Mouse (Mus musculus): ENCODE measurements around the gene Sirt2.

The Sirt2 gene

DNA sequence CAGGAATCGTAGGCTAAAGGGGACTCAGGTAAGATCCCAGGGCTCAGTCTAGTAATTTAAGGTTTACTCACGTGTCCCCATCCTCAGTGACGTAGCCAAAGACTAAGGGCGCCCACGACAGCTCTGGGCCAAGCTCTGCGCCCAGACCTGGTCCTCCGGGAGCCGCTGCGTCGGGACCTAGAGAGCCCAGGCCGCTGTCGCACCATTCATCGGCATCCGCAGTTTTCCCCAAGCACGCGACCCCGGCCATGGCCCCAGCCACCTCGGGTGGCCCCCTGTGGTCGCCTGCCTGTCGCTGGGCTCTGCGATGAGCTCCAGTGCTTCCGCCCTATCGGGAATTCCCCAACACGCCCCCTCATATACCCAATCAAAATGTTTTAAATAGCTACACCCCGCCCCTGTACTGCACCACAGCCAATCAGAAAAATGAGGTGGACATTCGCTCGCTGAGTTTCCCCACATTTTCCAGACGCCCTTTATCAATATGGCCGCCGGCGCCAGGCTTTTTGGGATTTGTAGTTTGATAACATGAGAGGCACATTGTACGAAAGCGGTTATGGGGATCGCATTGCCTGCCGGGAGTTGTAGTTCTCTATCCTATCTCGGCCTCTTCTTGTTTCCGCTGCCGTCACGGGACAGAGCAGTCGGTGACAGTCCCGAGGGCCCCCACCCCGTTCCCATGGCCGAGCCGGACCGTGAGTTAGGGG is at the start of gene Sirt2:
Gene Sirt2, plus strand, starts transcription at position 563 of the 707 bp plus-strand sequence.
- peak; percentile 95 to 98 for DNase-seq

DNA sequence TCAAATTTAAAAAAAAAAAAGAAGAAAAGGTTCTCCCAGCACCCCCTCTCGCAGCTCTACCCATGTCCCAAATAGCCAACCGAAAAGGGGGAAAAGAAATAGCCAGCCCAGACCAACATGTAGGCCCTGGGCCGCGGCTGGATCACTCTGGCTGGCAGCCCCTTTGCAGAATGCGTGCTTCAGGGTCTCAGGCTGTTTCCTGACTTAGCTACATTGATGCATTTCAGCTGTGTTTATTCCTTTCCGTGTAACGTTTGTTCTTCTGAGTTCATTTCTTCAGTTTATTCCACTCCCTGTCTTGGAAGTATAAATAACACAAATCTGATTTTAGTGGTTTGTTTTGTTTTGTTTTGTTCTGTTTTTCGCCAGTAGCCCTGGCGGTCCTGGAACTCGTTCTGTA is 48.8 kb upstream of the Sirt2 start:
- no peak for DNase-seq

DNA sequence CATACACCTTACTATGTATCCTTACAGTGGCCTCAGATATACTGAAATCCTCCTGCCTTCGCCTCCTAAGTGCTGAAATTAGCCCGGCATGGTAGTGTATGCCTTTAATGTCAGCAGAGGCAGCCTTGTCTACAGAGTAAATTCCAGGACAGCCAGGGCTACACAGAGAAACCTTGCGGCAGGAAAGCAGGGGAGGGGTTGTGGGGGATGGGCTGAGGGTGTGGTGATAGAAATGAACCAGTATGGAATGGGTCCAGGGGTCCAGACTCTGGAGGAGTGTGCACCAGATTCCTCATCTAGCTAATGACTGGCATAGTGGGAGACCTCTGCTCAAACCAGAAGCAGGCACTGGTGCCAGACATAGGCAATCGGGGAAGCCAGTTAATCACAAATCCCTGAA is 47.4 kb upstream of the Sirt2 start:
- no peak for DNase-seq

DNA sequence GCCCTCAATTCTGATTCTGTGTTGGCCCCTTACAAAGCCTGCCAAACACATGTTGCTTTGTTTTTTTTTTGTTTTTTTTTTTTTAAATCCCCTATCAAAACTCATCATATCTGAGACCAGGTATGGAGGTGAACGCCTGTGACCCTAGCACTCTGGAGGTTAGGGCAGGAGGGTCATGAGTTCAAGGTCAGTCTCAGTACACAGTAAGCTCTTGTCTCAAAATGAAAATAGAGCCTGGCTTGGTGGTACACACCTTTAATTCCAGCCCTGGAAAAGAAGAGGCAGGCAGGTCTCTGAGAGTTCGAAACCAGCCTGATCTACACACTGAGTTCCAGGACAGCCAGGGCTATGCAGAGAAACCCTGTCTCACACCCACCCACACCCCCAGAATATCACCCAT is 46.9 kb upstream of the Sirt2 start:
- no peak for DNase-seq

DNA sequence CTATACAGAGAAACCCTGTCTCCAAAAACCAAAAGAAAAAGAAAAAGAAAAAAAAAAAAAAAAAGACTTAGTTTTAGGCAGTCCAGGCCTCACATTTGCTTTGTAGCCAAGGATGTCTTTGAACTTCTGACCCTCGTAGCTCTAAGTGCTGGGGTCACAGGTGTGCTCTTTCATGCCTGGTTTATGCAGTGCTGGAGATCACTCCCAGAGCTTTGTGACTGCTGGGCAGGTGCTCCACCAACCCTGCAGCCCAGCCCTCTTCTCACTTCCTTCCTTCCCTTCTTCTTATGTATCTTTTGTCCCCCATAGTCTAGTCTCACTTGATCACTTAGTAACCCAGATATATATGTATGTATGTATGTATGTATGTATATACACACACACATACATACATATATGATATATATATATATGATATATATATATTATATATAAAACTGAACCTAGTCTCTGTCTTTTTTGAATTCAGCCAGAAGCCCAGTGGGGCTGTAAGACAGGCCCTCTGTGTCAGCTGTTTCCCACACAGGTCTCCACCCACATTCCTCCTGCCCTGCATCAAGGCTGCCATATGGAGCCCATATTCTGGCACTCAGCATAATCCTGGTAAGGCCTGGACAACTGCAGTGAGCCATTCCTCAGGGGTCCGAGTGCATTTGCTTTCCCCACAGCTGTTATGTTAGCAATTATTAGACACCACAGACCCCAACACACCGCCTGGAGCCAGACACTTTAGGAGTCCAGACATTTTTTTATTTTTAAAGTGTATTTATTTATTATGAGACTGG is 45.6 kb upstream of the Sirt2 start:
- no peak for DNase-seq

DNA sequence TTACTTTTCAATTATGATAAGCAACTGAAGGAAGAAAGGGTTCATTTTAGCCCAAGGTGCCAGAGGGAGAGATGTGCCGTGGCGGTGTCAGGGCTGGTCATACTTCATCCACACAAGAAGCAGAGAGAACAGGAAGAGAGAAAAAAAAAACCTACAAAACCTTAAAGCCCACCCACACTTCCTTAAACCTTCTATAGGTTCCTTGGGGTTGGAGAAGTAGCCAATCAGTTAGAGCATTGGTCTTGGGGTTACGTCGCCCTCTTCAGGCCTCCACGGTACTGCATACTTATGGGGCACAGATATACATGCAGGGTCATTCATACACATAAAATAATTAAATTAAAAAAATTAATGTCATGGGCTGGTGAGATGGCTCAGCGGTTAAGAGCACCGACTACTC is 44.5 kb upstream of the Sirt2 start:
- no peak for DNase-seq

DNA sequence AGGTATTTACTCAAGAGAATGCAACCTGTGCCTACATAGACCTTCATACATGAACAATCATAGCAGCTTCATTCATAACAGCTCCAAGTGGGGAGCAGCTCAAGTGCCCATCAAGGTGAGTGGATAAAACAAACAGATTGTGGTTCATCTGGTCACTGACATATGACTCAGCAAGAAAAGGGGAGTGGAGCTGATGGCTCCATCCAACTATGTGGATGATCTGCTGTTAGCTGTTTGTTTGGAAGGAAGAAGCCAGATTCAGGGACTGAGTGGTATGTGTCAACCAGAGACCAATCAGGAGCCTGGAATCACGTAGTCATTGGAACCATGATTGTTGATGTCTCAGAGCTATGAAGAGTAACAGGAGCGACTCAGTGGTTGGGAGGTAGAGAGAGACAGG is 41.9 kb upstream of the Sirt2 start:
- no peak for DNase-seq

DNA sequence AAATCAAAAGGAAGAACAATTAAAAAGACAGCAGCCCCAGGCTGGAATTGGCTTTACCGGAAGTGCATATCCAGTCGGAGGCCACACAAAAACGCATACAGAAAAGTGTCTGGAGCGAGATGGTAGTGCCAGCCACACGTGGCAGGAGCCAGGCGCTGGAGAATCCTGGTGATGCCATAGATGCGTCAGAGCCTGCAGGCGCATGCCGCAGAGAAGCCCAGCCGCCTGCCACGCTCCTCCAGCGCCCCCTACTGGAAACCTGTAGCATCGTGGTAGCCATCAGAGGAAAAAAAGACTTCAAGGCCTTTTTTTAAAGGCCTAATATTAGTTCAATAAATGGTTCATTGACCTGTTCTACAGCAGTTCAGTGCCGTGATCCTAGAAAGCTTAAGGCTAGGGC is 39.9 kb upstream of the Sirt2 start:
- DNase-seq, result peak; percentile 82 to 83

DNA sequence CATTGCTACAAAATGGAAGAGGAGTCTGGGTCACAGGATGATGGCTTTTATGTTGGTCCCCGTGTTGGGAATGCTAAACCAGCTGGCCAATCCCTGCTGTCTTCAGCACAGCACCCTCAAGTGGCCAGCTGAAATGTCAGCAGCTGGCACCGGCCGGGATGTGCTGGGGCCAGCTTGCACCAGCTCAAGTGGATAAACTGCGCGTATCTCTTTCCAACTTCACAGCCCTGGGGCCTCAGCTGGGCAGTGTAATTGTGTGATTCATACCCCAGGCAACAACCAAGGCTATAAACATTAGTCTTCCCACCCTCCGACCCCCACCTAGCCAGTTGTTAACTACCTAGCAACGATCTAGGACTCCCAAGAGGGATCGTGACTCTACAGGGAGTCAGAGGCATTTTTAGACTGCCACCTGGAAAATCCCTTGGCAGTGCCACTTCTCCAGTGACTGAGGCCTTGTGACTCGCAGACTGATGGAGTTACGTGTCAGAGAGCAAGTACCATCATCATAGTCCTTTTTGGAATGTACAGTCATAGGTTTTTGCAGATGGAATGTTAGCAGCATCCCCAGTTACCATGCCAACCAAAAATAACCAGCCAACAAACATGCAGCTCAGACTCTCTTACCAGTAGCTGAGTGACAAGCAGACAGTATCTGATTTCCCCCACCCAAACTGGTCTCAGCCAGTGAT is 38.7 kb upstream of the Sirt2 start:
- no peak for DNase-seq

DNA sequence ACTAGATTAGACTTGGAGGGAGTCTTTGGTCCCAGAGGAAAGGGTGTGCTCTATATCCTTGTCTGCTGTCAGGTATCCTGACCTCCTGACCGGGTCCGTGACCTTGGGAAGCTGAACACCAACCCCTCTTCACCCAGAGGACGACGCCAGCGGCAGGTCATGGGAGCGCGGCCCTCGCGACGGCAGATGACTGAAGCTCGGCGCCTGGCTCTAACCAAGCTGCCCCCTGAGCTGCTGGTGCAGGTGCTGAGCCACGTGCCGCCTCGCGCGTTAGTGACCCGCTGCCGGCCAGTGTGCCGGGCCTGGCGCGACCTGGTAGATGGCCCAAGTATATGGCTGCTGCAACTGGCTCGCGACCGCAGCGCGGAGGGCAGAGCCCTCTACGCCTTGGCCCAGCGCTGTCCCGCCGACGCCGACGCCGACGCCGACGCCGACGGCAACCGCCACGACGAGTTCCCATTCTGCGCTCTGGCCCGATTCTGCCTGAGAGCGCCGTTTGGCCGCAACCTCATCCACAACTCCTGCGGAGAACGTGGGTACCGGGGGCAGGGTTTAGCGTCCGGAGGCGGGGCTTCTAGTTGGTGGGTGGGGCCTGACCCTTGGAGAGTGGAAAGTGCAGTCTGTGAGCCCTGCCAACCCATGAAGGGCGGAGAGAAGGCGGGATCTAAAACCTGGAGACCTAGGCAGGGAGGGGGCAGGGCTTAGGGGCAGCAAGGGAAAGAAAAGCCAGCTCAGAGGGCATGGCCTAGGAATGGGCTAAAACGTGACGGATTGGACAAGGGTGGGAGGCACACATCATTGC is 34.0 kb upstream of the Sirt2 start:
- DNase-seq, result peak; percentile 29 to 49

DNA sequence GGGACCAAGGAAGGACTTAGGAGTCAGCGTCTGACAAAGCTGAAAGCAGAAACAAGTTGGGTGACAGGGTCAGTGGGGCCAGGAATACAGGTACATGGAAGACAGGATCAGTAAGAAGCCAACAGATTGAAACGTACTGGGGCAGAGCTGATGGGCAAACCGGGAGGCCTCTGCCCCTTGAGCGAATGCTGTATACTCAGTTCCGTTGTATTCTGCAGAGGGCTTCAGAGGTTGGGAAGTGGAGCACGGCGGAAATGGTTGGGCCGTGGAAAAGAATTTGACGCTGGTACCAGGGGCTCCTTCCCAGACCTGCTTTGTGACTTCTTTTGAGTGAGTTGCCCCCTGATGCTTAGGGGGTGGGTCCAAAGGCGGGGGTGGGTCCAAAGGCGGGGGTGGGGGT is 33.3 kb upstream of the Sirt2 start:
- DNase-seq, result no peak

DNA sequence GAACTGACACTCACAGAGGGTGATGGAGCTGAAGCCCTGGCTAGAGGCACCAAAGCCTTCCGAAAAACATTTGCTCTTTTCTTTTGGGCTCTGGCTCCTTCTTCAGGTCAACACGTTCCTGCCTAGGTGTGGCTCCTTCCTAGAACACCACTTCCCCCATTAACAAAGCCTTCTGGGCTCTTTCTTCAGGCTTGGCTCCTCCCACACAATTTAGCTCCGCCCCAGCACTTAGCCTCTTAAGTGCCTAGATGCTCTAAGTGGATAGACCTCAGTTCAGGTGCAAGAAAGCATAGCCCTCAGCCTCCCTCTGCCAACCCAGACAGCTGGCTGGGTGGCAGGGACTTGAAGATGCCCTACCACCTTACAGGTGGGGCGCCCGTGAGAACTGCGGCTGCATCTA is 30.8 kb upstream of the Sirt2 start:
- no peak for DNase-seq

DNA sequence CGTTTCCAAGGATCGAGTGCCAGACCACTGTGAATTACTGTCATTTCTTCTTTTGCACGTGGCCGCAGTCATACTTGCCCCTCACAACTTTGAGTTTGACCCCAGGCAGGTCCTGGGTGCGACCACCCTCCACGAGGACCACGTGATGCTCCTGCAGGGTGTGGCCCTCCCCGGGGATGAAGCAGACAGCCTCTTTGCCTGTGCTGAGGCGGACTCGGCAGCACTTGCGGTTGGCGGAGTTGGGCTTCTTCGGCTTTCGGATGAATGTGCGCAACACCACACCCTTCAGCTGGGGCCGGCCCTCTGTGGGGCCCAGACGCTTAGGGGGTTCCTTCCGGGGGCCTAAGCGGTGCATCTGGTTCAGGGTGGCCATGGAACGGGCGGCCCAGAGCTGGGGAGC is 26.7 kb upstream of the Sirt2 start:
- DNase-seq, result no peak

DNA sequence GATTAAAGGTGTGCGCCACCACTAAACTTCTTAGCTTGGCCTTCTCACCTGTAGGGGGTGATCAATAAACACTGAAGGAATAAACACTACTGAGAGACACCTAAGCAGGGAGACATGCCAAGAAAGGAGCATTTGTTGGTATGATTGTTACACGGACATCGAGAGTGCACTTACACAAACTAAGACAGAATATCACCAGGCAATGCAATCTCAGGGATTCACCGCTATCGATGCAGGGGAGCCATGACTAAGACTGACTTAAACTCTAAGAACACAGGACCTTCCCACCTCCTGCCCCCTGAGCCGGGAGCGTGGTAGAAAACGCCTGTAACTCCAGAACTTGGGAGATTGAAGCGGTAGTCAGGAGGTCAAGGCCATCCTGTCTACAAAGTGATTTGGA is 25.6 kb upstream of the Sirt2 start:
- no peak for DNase-seq

DNA sequence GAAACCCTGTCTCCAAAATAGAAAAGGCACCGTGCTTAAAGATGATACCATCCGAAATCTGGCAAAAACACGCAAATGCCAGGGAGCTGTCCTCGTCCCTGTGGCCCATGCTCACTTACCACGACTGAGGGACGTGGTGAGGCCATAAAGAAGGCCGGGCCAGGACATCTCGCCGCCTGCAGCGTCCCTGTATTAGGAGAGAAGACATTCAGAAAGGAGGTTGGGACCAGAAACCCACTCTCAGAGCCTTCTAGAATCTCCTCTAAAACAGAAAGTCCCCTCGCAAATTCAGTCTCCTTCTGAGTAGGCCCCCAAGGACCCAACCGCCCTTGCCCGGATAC is 25.2 kb upstream of the Sirt2 start:
- DNase-seq, result no peak

DNA sequence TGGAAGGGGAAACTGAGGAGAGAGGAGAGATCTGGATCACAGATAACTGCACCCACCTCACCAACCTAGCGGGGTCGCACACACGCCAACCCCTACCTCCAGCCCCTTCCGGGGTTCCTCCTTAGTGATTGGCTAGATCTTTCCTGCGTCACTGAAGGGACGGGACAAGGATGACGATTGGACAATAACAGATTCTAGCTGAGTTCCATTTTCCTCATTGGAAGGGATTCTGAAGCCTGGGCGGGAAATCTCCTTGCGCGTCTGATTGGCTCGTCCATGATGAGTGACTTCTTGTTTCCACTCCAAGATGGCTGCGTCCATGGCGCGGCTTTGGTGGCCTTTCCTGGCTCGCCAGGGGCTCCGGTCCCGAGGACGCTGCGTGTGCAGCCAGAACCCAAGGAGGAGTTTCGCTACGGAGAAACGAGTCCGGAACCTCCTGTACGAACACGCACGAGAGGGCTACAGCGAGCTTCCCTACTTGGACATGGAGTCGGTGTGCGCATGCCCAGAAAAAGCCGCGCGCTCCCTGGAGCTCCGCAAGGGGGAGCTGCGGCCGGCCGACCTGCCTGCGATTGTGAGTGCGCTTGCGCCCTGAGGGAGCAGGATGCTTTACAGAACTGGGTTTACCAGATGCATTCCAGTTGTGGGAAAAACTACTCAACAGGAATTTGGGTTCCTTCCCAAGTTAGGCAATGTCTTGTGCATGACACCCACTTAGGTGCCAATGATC is 24.7 kb upstream of the Sirt2 start, which contains the start of the genes Mrps12 and Sars2:
Gene Mrps12, minus strand, starts transcription at position 112 of the 730 bp plus-strand sequence.
Gene Sars2, plus strand, starts transcription at position 284 of the 730 bp plus-strand sequence.
- DNase-seq, result peak; percentile 93 to 96

DNA sequence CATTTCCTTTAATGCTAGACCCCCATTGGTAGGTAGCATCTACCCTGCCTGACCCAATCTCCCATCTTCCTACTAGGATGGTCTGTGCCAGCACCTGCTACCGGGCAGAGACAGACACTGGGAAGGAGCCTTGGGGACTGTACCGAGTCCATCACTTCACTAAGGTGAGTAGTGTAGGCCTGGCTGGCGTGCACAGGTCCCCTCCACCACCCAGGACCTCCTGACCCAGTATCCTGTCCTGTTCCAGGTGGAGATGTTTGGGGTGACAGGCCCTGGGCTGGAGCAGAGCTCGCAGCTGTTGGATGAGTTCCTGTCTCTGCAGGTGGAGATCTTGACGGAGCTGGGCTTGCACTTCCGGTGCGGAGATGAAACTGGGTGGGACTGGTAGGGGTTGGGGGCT is 16.6 kb upstream of the Sirt2 start:
- no peak for DNase-seq

DNA sequence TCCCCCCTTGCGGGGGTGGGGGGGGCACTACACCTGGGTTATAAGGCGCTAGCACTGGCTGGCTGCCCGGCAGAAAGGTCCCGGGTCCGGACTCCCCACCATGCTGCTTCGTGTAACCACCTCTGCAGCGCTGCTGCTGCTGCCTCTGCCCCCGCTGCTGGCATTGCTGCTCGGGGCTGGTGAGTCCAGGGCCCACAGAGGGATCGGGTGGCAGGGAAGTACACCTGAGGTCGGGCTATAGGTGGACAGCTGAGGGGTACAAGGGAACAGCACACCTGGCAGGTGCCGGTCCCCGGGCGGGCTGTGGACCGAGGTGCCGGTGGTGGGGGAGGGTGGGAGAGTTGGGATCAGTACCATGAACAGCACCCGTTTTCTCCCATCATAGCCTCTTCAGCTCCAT is 10.5 kb upstream of the Sirt2 start, which contains the start of gene Ccer2:
Gene Ccer2, plus strand, starts transcription at position 96 of the 400 bp plus-strand sequence.
- DNase-seq, result no peak

DNA sequence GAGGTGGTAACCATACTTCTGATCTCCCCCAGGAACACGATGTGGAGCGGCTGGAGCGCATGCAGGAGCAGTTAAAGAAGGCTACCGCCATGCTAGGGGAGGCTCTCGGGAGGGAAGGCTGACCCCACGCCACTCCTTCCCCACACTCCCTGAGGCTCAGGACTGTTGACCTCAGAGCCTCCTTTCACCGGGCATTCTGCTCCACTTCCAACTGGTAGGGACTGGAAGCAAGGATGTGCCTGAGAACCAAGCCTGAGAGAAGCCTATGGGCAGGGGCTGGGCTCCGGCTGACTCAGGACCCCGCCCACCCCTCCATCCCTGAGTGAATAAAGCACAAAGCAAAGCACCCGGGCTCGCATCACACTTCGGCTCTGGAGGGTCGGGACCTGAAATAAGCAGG is 7.9 kb upstream of the Sirt2 start:
- DNase-seq, result no peak

DNA sequence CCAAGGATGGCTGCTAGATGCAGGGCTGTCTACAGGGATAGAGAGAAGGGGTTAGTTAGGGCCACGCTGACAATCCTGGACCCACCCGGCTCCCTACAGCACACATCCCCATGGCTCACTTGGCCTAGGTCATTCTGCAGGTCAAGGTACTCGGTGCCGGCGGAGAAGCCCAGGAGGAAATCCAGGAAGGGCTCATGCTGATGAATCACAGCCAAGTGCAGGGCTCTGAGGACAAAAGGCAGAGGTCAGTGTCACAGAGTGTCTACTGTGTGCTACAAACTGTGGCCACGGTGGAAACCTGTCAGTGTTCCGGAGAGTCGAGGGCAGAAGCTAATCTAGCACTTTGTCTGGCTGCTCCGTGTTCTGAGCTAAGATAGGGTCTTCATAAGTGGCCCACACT is 4.6 kb upstream of the Sirt2 start:
- no peak for DNase-seq

DNA sequence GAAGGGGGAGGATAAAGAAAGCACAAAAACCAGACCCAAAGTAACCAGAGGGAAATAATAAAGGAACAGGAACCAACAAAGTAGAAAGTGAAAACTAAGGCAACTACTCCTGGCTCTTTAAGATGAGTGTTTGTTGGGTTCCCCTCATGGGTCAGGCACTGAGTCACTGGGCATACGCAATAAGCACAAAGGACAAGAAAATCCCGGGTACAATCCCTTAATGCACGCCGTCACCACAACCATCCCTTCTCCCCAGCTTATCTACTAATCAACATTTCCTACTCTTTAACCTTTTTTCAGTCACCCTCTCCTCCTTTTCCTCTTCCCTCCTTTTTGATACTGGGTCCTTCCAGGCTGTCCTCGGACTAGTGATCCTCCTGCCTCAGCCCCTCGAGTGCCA is 1.3 kb upstream of the Sirt2 start:
- no peak for DNase-seq

DNA sequence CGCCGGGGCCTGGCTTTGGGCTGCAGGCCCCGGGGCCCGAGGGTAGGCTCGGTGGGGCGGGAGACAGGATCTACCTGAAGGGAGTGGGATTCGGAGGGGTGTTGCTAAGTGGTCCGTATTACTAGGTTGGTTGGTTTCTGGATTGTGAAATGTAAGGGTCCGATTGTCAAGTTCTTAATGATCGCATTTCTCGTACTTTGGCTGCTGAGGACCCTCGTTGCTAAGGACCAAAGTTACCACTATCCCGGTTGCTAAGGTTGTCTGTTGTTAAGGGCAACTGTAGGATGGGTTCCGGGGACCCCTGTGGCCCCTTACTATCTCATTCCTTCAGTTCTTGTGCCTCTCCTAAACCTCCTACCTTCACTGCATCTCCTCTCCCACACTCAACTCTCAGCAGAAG is 375 bp downstream of the Sirt2 start:
- no peak for DNase-seq
